Mouse (Mus musculus): ENCODE results near the gene Taf1d.
A peak's percentile ranks its signal among the peaks of the same experiment; 100 is the strongest.
"Not testable (repeated sequence)": the region's sequence is repeated elsewhere in the genome, so short reads cannot be mapped to it uniquely, and the experiment has no call there.

The Taf1d gene

GRCm38 (mm10) chr9:15305503-15306397 is at the start of gene Taf1d:
Gene Taf1d, plus strand, starts transcription at chr9:15306214.
- peak; percentile 97 to 99 for DNase-seq

- DNase-seq = no peak
These were observed 49.8 kb upstream of the Taf1d start for GRCm38 (mm10) chr9:15256214-15256613.

GRCm38 (mm10) chr9:15261980-15262379 is 44.0 kb upstream of the Taf1d start:
- no peak for DNase-seq

GRCm38 (mm10) chr9:15263487-15263886 is 42.5 kb upstream of the Taf1d start:
- DNase-seq = no peak

- DNase-seq = no peak
These were observed 32.0 kb upstream of the Taf1d start for GRCm38 (mm10) chr9:15273981-15274380.

- no peak for DNase-seq
These were observed 29.2 kb upstream of the Taf1d start for GRCm38 (mm10) chr9:15276855-15277254.

GRCm38 (mm10) chr9:15278343-15278742 is 27.7 kb upstream of the Taf1d start:
- DNase-seq = no peak

- no peak for DNase-seq
These were observed 26.8 kb upstream of the Taf1d start for GRCm38 (mm10) chr9:15279139-15279648.

- DNase-seq = peak; percentile 84 to 87
These were observed 26.1 kb upstream of the Taf1d start, which contains the start of gene Med17 for GRCm38 (mm10) chr9:15279649-15280490. Gene Med17, minus strand, starts transcription at chr9:15279931.

GRCm38 (mm10) chr9:15280491-15280879 is 25.5 kb upstream of the Taf1d start:
- peak in 1 of 2 experiments; percentile 11 for DNase-seq

- DNase-seq = no peak
These were observed 20.6 kb upstream of the Taf1d start for GRCm38 (mm10) chr9:15285443-15285842.

GRCm38 (mm10) chr9:15287846-15288245 is 18.2 kb upstream of the Taf1d start:
- no peak for DNase-seq

- DNase-seq = no peak
These were observed 17.6 kb upstream of the Taf1d start for GRCm38 (mm10) chr9:15288402-15288801.

GRCm38 (mm10) chr9:15289251-15289650 is 16.8 kb upstream of the Taf1d start:
- no peak for DNase-seq

GRCm38 (mm10) chr9:15297112-15297511 is 8.9 kb upstream of the Taf1d start:
- DNase-seq = no peak

- no peak for DNase-seq
These were observed 7.6 kb upstream of the Taf1d start for GRCm38 (mm10) chr9:15298451-15298850.

GRCm38 (mm10) chr9:15300056-15300455 is 6.0 kb upstream of the Taf1d start:
- DNase-seq = no peak

GRCm38 (mm10) chr9:15301399-15301798 is 4.6 kb upstream of the Taf1d start:
- DNase-seq = no peak

GRCm38 (mm10) chr9:15302006-15302405 is 4.0 kb upstream of the Taf1d start:
- DNase-seq = not testable (repeated sequence)

- no peak for DNase-seq
These were observed 3.1 kb upstream of the Taf1d start for GRCm38 (mm10) chr9:15302881-15303280.

GRCm38 (mm10) chr9:15306398-15307119 is 545 bp downstream of the Taf1d start, which contains the start of gene 4931406C07Rik:
Gene 4931406C07Rik, minus strand, starts transcription at chr9:15306448.
- no peak for DNase-seq

- no peak for DNase-seq
These were observed 1.2 kb downstream of the Taf1d start for GRCm38 (mm10) chr9:15307257-15307656.

GRCm38 (mm10) chr9:15308254-15308653 is 2.2 kb downstream of the Taf1d start:
- DNase-seq = no peak

Data from spleen, adult 18-20 months (tissue).